Mouse (Mus musculus) E14TG2a.4 (cell line): ENCODE data around the gene Cd93.

Experiments used
- H3K27me3 ChIP-seq: 2 replicates; pipeline ENCODE4 v1.6.1; 2014; ENCODE audit warnings: low read length, control low read depth; ENCODE audit not compliant: insufficient read depth
- H3K36me3 ChIP-seq: 2 replicates; pipeline ENCODE4 v1.6.1; 2014; ENCODE audit warnings: low read length, control low read depth; ENCODE audit not compliant: insufficient read depth
- H3K4me1 ChIP-seq: replicated peaks from 2 replicates; pipeline ENCODE4 v1.6.1; 2014; ENCODE audit warnings: low read depth, low read length, control low read depth
- H3K4me3 ChIP-seq: replicated peaks from 2 replicates; pipeline ENCODE4 v1.5.1; 2014; ENCODE audit warnings: mild to moderate bottlenecking, low read length
- H3K9me3 ChIP-seq: 2 replicates; pipeline ENCODE4 v1.6.1; 2014; ENCODE audit warnings: low read length, control low read depth
- CTCF ChIP-seq: conservative IDR thresholded peaks from 2 replicates; pipeline ENCODE4 v1.5.1; 2014; ENCODE audit warnings: low read length
- NANOG ChIP-seq: IDR thresholded peaks from 2 replicates; pipeline ENCODE4 v1.6.1; 2014; ENCODE audit warnings: borderline replicate concordance, low read length, mixed read lengths
- POU5F1 ChIP-seq: IDR thresholded peaks from 2 replicates; pipeline ENCODE4 v1.6.1; 2014; ENCODE audit warnings: low read length, borderline replicate concordance

Cd93 gene

GRCm38 (mm10) chr2:148402227-148402626 is 41.1 kb downstream of the Cd93 start:
- TF ChIP-seq POU5F1 = no peak
- no peak for TF ChIP-seq CTCF
- no peak for TF ChIP-seq NANOG

GRCm38 (mm10) chr2:148398901-148399685 is 44.3 kb downstream of the Cd93 start:
- TF ChIP-seq POU5F1 = no peak
- TF ChIP-seq CTCF = no peak
- TF ChIP-seq NANOG = no peak
- Histone ChIP-seq H3K4me1 (peaks cover 35% of the 10 kb centered on the region), H3K27me3 (peaks cover 44% of the 10 kb centered on the region), H3K9me3 (no peaks in the 10 kb centered on the region), H3K36me3 (no peaks in the 10 kb centered on the region), H3K4me3 (no peak overlapping the region)

More at GRCm38 (mm10) chr2:148402227-148402626, 41.1 kb downstream of the Cd93 start:
- no peak overlapping the region for H3K4me3 ChIP-seq
- peaks cover 42% of the 10 kb centered on the region for H3K27me3 ChIP-seq
- peaks cover 32% of the 10 kb centered on the region for H3K4me1 ChIP-seq
- no peaks in the 10 kb centered on the region for H3K36me3 ChIP-seq
- H3K9me3 ChIP-seq = no peaks in the 10 kb centered on the region

- H3K4me1 ChIP-seq = peaks cover 35% of the 10 kb centered on the region
- no peaks in the 10 kb centered on the region for H3K36me3 ChIP-seq
- TF ChIP-seq CTCF (no peak), NANOG (no peak), POU5F1 (no peak)
- no peaks in the 10 kb centered on the region for H3K9me3 ChIP-seq
- peaks cover 55% of the 10 kb centered on the region for H3K27me3 ChIP-seq
- no peak overlapping the region for H3K4me3 ChIP-seq
Observed at GRCm38 (mm10) chr2:148397784-148398100, 45.6 kb downstream of the Cd93 start.

GRCm38 (mm10) chr2:148397015-148397783 is 46.2 kb downstream of the Cd93 start:
- peaks cover 32% of the 10 kb centered on the region for H3K4me1 ChIP-seq
- TF ChIP-seq NANOG = no peak
- TF ChIP-seq POU5F1 = no peak
- no peak for TF ChIP-seq CTCF
- H3K4me3 ChIP-seq = no peak overlapping the region
- H3K27me3 ChIP-seq = peaks cover 60% of the 10 kb centered on the region
- no peaks in the 10 kb centered on the region for H3K36me3 ChIP-seq
- no peaks in the 10 kb centered on the region for H3K9me3 ChIP-seq

- TF ChIP-seq POU5F1 = no peak
- no peak for TF ChIP-seq CTCF
- H3K4me1 ChIP-seq = peaks cover 31% of the 10 kb centered on the region
- H3K36me3 ChIP-seq = no peaks in the 10 kb centered on the region
- no peaks in the 10 kb centered on the region for H3K9me3 ChIP-seq
- H3K27me3 ChIP-seq = peaks cover 66% of the 10 kb centered on the region
- peak overlapping the region; percentile 78 for H3K4me3 ChIP-seq
Observed at GRCm38 (mm10) chr2:148396209-148396608, 47.2 kb downstream of the Cd93 start.

- no peaks in the 10 kb centered on the region for H3K9me3 ChIP-seq
- H3K4me1 ChIP-seq = peaks cover 24% of the 10 kb centered on the region
- H3K27me3 ChIP-seq = peaks cover 67% of the 10 kb centered on the region
- H3K4me3 ChIP-seq = peak within 1 kb of the TSS; percentile 78
- no peaks in the 10 kb centered on the region for H3K36me3 ChIP-seq
- no peak; the same call in 1 of the 2 replicates for TF ChIP-seq CTCF
- TF ChIP-seq POU5F1 = no peak
- TF ChIP-seq NANOG = no peak
Observed at GRCm38 (mm10) chr2:148395131-148396051, 48.0 kb downstream of the Cd93 start, which contains the start of gene Sstr4. Gene Sstr4, plus strand, starts transcription at chr2:148395344.

- Histone ChIP-seq H3K4me1 (peaks cover 17% of the 10 kb centered on the region), H3K27me3 (peaks cover 67% of the 10 kb centered on the region), H3K4me3 (no peak overlapping the region), H3K36me3 (no peaks in the 10 kb centered on the region), H3K9me3 (no peaks in the 10 kb centered on the region)
- no peak for TF ChIP-seq POU5F1
- no peak for TF ChIP-seq CTCF
- TF ChIP-seq NANOG = no peak
Observed at GRCm38 (mm10) chr2:148393846-148394245, 49.5 kb downstream of the Cd93 start.

GRCm38 (mm10) chr2:148393149-148393548 is 50.2 kb downstream of the Cd93 start:
- peaks cover 17% of the 10 kb centered on the region for H3K4me1 ChIP-seq
- no peak for TF ChIP-seq CTCF
- no peak for TF ChIP-seq POU5F1
- no peak for TF ChIP-seq NANOG
- H3K36me3 ChIP-seq = no peaks in the 10 kb centered on the region
- H3K27me3 ChIP-seq = peaks cover 63% of the 10 kb centered on the region
- no peaks in the 10 kb centered on the region for H3K9me3 ChIP-seq
- no peak overlapping the region for H3K4me3 ChIP-seq
